Mouse (Mus musculus) brain, adult 10 weeks (tissue): ENCODE results near the gene Topaz1. TPM values are rescaled to one million over a fixed set of nuclear protein-coding genes. Genes with fewer than 3 reads are reported as not detected.

Experiments used
- polyA plus RNA-seq: library from polyadenylated mRNA; stranded (reverse); fragments of 350-450 nt; fragmentation: Illumina TruSeq; extraction: RNeasy Lipid Tissue Mini Kit (QIAGEN cat#74804); gene quantifications from one replicate; pipeline ENCODE4 v1.2.3, GENCODE M21; 2015; ENCODE audit warnings: low read depth, low replicate concordance

The Topaz1 gene
- not detected for polyA plus RNA-seq

GRCm38 (mm10) chr9:122747060-122747459 lies at the start of gene Topaz1:
Gene Topaz1 (plus strand): TSS chr9:122747346.

GRCm38 (mm10) chr9:122805053-122805844 lies 58.1 kb downstream of the Topaz1 start, which contains the start of gene Tcaim:
Gene Tcaim (plus strand): TSS chr9:122805539.

GRCm38 (mm10) chr9:122843760-122844159 lies 96.6 kb downstream of the Topaz1 start, which contains the start of gene Gm35549:
Gene Gm35549 (minus strand): TSS chr9:122844035.

Other genes with a start within 250 kb of the Topaz1 start
- gene Tcaim, start 58.2 kb downstream of the Topaz1 start, polyA plus RNA-seq: 18.3 TPM
- not detected for gene Gm35549, start 96.7 kb downstream of the Topaz1 start, polyA plus RNA-seq
- 134 TPM for gene Zfp445, start 118.7 kb downstream of the Topaz1 start, polyA plus RNA-seq
- gene Zkscan7, start 138.3 kb downstream of the Topaz1 start, polyA plus RNA-seq: 5.0 TPM
- 6.2 TPM for gene Zfp105, start 175.7 kb downstream of the Topaz1 start, polyA plus RNA-seq
- 32.2 TPM for gene 1110059G10Rik, start 203.7 kb downstream of the Topaz1 start, polyA plus RNA-seq
- gene Kif15, start 203.7 kb downstream of the Topaz1 start, polyA plus RNA-seq: 0.79 TPM